Mouse (Mus musculus): Measurements from ENCODE around the gene 4833423E24Rik. TPM values are rescaled to one million over a fixed set of nuclear protein-coding genes. Genes with fewer than 3 reads are reported as not detected.

4833423E24Rik gene
- polyA plus RNA-seq, 1 experiment from 2014 or later: not detected

DNA sequence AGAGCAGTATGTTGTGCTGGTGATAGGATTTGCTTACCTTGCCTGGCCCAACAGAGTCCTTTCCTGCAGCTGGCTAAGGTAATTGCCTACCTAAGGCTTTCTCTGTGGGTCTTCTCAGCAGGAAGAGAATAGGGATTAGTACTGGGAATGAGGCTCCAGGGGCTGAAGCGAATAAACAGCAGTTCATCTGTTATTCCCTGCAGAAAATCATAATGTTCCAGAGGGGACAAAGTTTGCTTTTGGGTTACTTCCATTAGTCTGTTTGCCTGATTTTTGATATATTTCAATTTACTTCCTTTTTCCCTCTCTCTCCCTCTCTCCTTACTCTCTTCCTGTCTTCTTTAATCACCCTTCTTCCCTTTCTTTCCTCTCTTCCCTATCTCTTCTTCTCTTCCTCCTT is 75.3 kb downstream of the 4833423E24Rik start, which contains the start of gene Olfr995:
Gene Olfr995 (minus strand): TSS at position 101 of the 400 bp plus-strand sequence.
- H3K27ac ChIP-seq (replicated peaks): no peak within 1 kb of the TSS
- no peak for ATAC-seq (ENCODE audit: insufficient read depth)
- WGBS (ENCODE audit: insufficient replicate concordance): 25% methylated on average over 1 of the region's 1 CpGs

DNA sequence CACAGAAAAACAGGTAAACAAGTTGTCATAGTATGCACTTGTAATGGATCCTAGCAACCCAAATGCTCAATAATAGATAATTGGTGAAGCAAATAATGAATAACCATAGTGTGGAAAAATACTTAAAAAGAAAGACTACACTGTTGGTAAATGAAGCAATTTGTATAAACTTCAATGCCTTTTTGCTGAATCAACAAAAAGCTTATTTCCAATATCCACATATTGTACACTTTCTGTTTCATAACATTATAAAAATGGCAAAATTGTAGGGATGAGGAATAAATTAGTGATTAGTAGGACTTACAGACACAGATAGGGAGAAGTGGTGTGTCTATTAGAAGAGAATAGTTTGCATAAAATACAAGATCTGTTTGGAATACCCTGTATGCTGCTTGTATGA is 76.3 kb downstream of the 4833423E24Rik start:
- Histone ChIP-seq H3K36me3 (replicated peaks) (no peaks in the 10 kb centered on the region), H3K9me3 (replicated peaks) (no peaks in the 10 kb centered on the region), H3K4me3 (replicated peaks) (no peak overlapping the region), H3K9ac (no peak overlapping the region), H3K27ac (replicated peaks) (no peak overlapping the region), H3K27me3 (no peaks in the 10 kb centered on the region), H3K4me2 (no peak overlapping the region), H3K4me1 (replicated peaks) (no peaks in the 10 kb centered on the region)
- ATAC-seq (ENCODE audit: insufficient read depth): no peak

More for the DNA sequence above, 75.3 kb downstream of the 4833423E24Rik start, which contains the start of gene Olfr995:
- H3K36me3 ChIP-seq (replicated peaks): no peaks in the 10 kb centered on the region
- no peaks in the 10 kb centered on the region for H3K4me1 ChIP-seq (replicated peaks)
- no peak within 1 kb of the TSS for H3K4me2 ChIP-seq
- no peaks in the 10 kb centered on the region for H3K9me3 ChIP-seq (replicated peaks)
- H3K9ac ChIP-seq: no peak within 1 kb of the TSS
- H3K4me3 ChIP-seq (replicated peaks): no peak within 1 kb of the TSS
- no peaks in the 10 kb centered on the region for H3K27me3 ChIP-seq

DNA sequence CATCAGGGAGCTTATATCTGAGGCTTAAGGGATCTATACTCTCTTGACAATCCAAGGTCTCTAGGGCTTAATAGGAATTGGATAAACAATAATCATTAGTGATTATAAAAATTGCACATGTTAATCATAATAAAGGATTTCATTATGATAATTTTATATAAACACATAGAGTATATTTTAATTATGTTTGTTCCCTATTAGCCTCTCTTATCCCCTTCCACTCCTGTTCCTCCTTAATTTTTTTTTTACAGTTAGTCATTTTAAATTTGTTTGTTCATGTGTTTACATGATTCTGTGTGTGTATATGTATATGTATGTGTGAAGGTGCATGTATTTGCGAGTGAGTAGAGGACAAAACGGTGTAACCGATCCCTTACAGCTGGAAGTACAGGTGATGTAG is 82.5 kb downstream of the 4833423E24Rik start, which contains the start of gene Olfr994:
Gene Olfr994 (minus strand): TSS at position 101 of the 400 bp plus-strand sequence.
- ATAC-seq (ENCODE audit: insufficient read depth): no peak
- Histone ChIP-seq H3K9me3 (replicated peaks) (no peaks in the 10 kb centered on the region), H3K9ac (no peak within 1 kb of the TSS), H3K4me3 (replicated peaks) (no peak within 1 kb of the TSS), H3K27me3 (no peaks in the 10 kb centered on the region), H3K4me1 (replicated peaks) (no peaks in the 10 kb centered on the region), H3K4me2 (no peak within 1 kb of the TSS), H3K27ac (replicated peaks) (no peak within 1 kb of the TSS), H3K36me3 (replicated peaks) (no peaks in the 10 kb centered on the region)
- WGBS (ENCODE audit: insufficient replicate concordance): 74% methylated on average over 3 of the region's 3 CpGs

Other genes starting within 250 kb of the 4833423E24Rik start
- not detected in 2 replicates for gene Olfr987, start 179.7 kb downstream of the 4833423E24Rik start, polyA plus RNA-seq (2015; fragmentation: Nextera tagmentation; extraction: Ambion mirVana)
- gene Olfr988, start 155.8 kb downstream of the 4833423E24Rik start, polyA plus RNA-seq (2015; fragmentation: Nextera tagmentation; extraction: Ambion mirVana): not detected in 2 replicates
- not detected in 2 replicates for gene Olfr992, start 109.6 kb downstream of the 4833423E24Rik start, polyA plus RNA-seq (2015; fragmentation: Nextera tagmentation; extraction: Ambion mirVana)
- not detected in 2 replicates for gene Olfr993, start 104.1 kb downstream of the 4833423E24Rik start, polyA plus RNA-seq (2015; fragmentation: Nextera tagmentation; extraction: Ambion mirVana)
- gene Olfr994, start 82.6 kb downstream of the 4833423E24Rik start, polyA plus RNA-seq (2015; fragmentation: Nextera tagmentation; extraction: Ambion mirVana): not detected in 2 replicates
- not detected in 2 replicates for gene Olfr995, start 75.4 kb downstream of the 4833423E24Rik start, polyA plus RNA-seq (2015; fragmentation: Nextera tagmentation; extraction: Ambion mirVana)
- gene Olfr996, start 60.2 kb upstream of the 4833423E24Rik start, polyA plus RNA-seq (2015; fragmentation: Nextera tagmentation; extraction: Ambion mirVana): not detected in 2 replicates
- gene Olfr998, start 69.9 kb upstream of the 4833423E24Rik start, polyA plus RNA-seq (2015; fragmentation: Nextera tagmentation; extraction: Ambion mirVana): not detected in 2 replicates
- gene Olfr1000, start 92.9 kb upstream of the 4833423E24Rik start, polyA plus RNA-seq (2015; fragmentation: Nextera tagmentation; extraction: Ambion mirVana): not detected in 2 replicates
- not detected in 2 replicates for gene Olfr1002, start 131.7 kb upstream of the 4833423E24Rik start, polyA plus RNA-seq (2015; fragmentation: Nextera tagmentation; extraction: Ambion mirVana)
- gene Olfr154, start 145.4 kb upstream of the 4833423E24Rik start, polyA plus RNA-seq (2015; fragmentation: Nextera tagmentation; extraction: Ambion mirVana): not detected in 2 replicates
- not detected in 2 replicates for gene Olfr1006, start 159.7 kb upstream of the 4833423E24Rik start, polyA plus RNA-seq (2015; fragmentation: Nextera tagmentation; extraction: Ambion mirVana)
- gene Olfr1008, start 170.4 kb upstream of the 4833423E24Rik start, polyA plus RNA-seq (2015; fragmentation: Nextera tagmentation; extraction: Ambion mirVana): not detected in 2 replicates
- not detected in 2 replicates for gene Olfr1009, start 196.4 kb upstream of the 4833423E24Rik start, polyA plus RNA-seq (2015; fragmentation: Nextera tagmentation; extraction: Ambion mirVana)
- not detected in 2 replicates for gene Olfr1012, start 243.7 kb upstream of the 4833423E24Rik start, polyA plus RNA-seq (2015; fragmentation: Nextera tagmentation; extraction: Ambion mirVana)
- not detected in 2 replicates for gene Olfr1013, start 248.1 kb upstream of the 4833423E24Rik start, polyA plus RNA-seq (2015; fragmentation: Nextera tagmentation; extraction: Ambion mirVana)